Mouse (Mus musculus) brain, embryonic 18.5 days (tissue): ENCODE measurements around the gene Thumpd2.
A peak's percentile ranks its signal among the peaks of the same experiment; 100 is the strongest.

Source experiments
- DNase-seq: peaks from one replicate; pipeline ENCODE4 v3.0.0-alpha.2; 2012; ENCODE audit warnings: low read depth, low spot score

The Thumpd2 gene

DNA sequence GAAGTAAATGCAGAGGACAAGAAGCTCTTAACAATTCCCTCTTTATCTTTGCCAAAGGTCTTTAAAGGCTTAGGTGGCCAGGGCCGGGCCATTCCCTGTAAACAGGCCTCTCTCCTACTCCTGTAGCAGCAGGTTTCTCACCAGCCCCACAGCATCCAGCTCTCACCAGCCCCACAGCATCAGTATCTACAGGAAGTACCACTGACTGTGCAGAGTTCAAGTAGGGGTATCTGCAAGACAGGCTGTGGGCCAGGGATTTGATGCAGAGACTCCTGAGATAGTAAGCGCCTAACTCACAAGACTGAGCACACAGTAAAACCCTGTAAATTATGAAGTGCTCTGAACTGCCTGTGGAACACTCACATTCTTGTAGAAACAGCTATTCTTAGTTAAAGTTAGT lies 31.9 kb downstream of the Thumpd2 start:
- DNase-seq = no peak

DNA sequence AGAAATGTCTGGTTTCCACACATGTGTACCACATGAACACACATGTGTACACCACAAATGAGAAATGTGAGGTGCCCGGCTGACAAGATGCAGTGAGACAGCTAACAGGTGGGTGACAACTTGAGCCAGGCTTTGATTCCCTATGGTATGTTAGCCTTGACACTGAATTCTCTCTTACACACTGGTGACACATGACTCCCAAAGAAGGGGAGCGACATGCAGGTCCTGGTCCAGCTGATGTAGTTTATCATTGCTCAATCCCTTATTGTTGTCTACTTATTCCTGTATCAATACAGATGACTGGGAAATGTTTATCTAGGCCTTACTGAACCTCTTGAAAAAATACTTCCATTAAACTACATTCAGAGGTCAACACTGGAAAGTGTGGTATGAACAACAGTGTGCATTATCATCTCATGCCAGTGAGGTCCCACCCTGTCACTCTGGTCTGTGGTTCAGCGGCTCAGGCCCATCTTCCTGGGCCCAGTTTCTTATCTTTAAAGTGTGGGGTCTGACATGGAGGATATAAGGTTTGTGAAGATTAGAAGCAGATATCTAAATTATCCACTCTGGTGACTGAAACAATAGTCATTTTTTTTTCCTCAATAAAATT lies 32.9 kb downstream of the Thumpd2 start:
- no peak for DNase-seq

DNA sequence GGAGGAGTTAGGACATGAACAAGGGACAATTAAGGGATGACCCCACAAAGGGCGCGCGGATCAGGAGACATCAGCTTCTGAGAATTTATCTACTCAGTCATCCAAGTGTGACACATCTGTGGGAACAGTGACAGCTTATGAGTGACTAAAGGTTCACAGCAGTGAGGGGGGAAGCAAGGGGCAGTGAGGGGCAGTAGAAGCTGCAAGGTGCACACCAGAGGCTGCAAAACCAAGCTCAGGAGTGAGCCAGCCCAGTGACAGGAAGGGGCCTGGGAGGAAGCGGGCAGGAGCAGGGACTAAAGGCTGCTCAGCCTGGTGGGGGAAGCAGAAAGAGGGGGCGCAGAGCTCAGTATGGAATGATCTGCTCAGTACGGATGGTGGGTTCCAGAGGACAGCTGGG lies 37.6 kb downstream of the Thumpd2 start:
- no peak for DNase-seq

DNA sequence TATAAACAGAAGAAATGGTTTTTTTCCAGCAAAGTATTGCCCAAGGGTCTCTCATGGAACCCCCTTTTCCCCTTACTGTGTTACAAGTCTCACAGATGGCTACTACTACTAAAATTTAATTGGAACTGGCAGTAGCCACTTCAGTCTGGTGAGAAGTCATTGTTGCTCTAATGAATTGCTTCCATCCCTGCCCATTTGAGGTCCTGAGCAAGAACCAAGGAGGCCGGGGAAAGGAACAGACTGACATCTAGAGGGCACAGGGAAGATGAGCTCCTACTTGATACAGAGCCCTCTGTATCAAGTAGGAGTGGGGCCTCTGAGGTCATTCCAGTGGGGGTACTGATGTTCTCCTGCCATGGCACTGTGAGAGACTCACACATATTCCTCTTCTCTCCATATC lies 47.8 kb downstream of the Thumpd2 start:
- no peak for DNase-seq

DNA sequence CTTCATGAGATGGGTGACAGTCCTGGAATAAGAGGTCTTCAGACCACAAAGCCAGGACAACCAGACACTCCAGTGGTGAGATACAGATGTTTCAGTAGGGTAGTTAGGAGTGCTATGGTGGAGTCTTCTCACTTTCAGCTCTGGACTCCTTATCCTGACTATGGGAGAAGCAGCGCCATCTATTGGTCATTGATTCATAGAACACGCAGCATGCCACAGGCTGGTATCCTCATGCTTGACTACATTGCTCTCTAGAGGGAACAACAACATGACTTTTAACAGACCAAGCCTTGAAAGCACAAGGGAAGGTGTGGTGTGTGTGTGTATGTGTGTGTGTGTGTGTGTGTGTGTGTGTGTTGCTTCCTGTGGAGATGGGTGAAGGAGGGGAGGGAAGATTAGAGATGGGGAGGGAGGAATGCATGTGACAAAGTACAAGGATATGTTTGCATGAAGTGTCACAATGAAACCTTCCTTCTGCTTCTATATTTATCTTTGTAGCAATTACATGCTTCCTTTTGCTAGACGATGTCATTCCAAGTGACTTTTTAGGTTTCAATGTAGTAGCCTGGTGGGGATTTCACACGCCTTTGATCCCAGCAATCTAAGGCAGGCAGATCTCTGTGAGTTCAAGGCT lies 49.0 kb downstream of the Thumpd2 start:
- DNase-seq = no peak

DNA sequence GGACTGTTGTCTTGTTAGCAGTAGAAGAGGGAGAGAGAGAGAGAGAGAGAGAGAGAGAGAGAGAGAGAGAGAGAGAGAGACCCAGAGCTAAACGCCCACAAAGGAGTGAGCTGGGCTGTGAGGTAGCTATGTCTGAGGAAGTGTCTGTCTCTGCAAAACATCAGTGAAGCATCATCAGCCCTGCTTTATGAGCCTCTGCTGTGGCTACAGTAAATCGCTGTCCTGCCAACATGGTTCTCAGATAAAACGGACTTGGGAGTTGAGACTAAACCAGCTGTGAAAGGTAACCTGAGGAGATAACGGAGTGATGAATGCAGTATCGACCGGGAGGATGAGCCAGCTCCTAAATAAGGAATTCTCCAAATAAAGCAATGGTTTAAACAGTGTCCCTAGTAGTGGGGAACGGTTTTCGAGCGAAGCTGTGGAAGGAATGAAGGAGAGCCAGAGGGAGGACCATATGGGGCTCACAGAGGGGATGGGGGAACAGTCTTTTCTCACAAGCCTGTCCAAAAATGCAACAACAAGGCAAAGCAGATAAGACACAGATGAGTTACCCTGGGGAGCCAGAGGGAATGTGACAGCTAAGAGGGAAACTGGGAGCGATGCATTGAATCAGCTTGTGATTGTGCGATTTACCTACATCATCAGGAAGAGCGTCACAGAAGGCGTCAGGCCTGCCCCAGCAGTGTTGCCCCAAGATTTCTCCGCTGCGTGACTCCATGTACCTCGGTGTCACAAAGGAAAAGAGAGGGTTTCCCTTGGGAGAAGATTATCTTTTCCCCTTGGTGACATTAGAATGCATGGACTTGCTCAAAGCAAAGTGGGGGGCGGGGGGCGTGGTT lies 53.8 kb downstream of the Thumpd2 start:
- DNase-seq = peak; percentile 51

DNA sequence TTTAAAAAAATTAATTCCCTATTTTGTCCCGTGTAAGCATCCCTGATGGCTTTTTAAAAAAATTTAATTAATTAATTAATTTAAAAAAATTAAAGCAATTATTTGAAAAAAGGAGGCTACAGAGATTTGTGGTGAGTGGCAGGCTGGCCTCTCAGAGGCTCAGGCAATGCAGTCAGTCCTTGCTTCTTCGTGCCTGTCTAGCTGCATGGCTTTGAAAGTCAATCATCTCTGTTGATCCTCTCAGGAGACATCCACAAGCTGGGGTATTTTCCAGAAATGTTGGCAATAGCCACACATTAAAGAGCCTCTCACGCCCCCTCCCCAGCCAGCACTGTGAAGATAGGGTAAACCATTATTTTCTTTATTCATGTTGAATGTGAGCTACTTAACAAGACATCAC lies 54.7 kb downstream of the Thumpd2 start:
- no peak for DNase-seq

- DNase-seq = no peak
Measured at GRCm38 (mm10) chr17:81009112-81009511, 55.8 kb downstream of the Thumpd2 start.

GRCm38 (mm10) chr17:81005292-81005691 lies 59.6 kb downstream of the Thumpd2 start:
- no peak for DNase-seq

GRCm38 (mm10) chr17:81004454-81004853 lies 60.4 kb downstream of the Thumpd2 start:
- no peak for DNase-seq

GRCm38 (mm10) chr17:81002130-81002529 lies 62.8 kb downstream of the Thumpd2 start:
- no peak for DNase-seq

DNA sequence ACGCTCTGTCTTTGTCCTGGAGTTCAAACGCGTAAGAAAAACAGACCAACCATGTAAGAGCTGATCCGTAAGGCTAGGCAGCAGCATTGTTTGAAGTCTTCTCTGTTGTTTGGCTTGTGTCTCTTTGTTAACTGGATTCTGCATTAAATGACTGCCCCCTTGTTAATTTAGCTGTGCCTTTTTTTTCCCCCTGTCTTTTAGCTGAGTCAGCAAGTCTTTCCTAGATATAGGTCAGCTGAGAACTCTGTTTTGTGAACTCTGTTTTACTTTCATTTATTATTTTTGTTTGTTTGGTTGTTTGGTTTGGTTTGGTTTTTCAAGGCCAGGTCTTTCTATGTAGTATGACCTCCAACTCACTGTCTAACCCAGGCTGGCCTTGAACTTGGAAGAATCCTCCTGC lies 63.2 kb downstream of the Thumpd2 start:
- no peak for DNase-seq

GRCm38 (mm10) chr17:81001010-81001409 lies 63.9 kb downstream of the Thumpd2 start:
- no peak for DNase-seq

- DNase-seq = no peak
Measured at GRCm38 (mm10) chr17:80998958-80999357, 65.9 kb downstream of the Thumpd2 start.

DNA sequence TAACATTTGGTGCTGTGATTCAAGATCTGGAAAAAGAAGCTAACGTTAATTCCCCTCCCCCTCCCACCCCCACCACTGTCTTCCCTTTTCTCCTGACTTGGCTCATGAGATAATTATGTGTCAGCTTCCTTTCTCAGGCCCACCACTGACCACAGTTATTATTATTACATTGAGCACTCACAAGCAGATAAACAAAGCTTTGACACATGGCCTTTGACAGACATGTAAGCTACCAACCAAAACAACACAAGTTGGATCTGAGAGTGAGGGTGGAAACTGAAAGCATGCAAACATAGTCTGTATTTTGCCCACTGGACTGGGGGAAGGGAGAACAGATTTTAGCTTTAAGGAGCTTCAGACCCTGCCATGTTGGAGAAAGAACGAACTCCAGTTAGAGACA lies 67.7 kb downstream of the Thumpd2 start:
- no peak for DNase-seq

GRCm38 (mm10) chr17:80991535-80992127 lies 73.3 kb downstream of the Thumpd2 start:
- no peak for DNase-seq

DNA sequence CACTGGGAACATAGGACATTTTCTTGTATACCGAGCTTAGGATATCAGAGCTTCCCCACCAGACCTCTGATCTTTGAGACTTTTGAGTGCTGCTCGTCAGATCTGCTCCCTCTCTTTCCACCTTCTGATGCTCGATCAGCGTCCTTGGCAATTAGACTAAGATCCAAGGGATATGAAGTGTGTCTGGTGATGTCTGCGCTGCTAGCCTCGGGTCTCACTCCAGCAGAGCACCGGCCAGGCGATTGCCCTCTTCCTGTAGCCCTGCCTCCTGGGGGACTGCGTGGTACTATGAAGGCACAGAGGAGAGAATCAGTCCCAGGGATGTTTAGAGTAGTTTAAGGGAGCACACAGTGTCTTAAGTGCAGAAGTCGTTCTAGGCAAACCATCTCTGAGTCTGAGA lies 81.9 kb downstream of the Thumpd2 start:
- no peak for DNase-seq

DNA sequence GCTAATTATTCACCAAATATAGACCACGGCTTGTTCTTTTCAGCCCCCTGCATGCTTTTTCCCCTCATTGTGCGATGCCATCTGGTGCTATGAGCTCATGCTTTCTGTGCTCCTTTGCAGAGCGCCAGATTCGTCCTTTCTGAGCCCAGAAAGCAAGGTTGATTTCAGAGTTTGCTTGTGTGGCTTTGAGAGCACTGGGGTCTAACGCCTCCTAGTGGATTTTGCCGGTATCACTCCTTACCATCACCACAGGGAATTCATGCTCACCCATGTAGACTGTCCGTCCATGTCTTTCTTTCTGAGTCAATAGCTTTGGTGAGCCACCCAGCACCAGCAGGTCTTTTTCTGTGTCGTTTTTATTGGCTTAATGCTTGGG lies 82.5 kb downstream of the Thumpd2 start:
- DNase-seq = peak; percentile 86

GRCm38 (mm10) chr17:80981721-80982411 lies 83.0 kb downstream of the Thumpd2 start:
- DNase-seq = no peak

- DNase-seq = no peak
Measured at GRCm38 (mm10) chr17:80980096-80980495, 84.8 kb downstream of the Thumpd2 start.

GRCm38 (mm10) chr17:80977245-80977644 lies 87.6 kb downstream of the Thumpd2 start:
- no peak for DNase-seq
